Mouse (Mus musculus) lung, adult 2 months (tissue): ENCODE results near the gene Sytl1. TPM values are rescaled to one million over a fixed set of nuclear protein-coding genes. Genes with fewer than 3 reads are reported as not detected.

ENCODE experiments used
- DNase-seq: peaks from one replicate; pipeline ENCODE4 v3.0.0; 2022
- H3K4me1 ChIP-seq: fragments of 200-500 bp; 2 replicates; pipeline ENCODE4 v1.6.1; 2011; ENCODE audit warnings: low read length; ENCODE audit not compliant: control insufficient read depth, insufficient read depth
- H3K4me3 ChIP-seq: fragments of 200-500 bp; replicated peaks from 2 replicates; pipeline ENCODE3; 2011; ENCODE audit warnings: low read depth, mild to moderate bottlenecking, control low read depth, low read length; ENCODE audit errors: extremely low read depth
- CTCF ChIP-seq: fragments of 200-500 bp; IDR thresholded peaks from 2 replicates; pipeline ENCODE4 v1.5.1; 2011; ENCODE audit warnings: mild to moderate bottlenecking, low read length, control low read depth; ENCODE audit not compliant: insufficient read depth
- POLR2A ChIP-seq: fragments of 200-500 bp; IDR thresholded peaks from 2 replicates; pipeline ENCODE4 v1.6.1; 2011; ENCODE audit warnings: low read depth, mild to moderate bottlenecking, control low read depth, low read length, borderline replicate concordance; ENCODE audit errors: extremely low read depth
- WGBS: fragments of 180-500 bp; shearing (Covaris S2); methylation state at CpG from one replicate; pipeline ENCODE4 v1.1.7; 2018; 5-methylcytosine and 5-hydroxymethylcytosine counted together
- polyA plus RNA-seq: library from polyadenylated mRNA; depleted of rRNA; stranded (reverse); fragments of >200 nt; gene quantifications from 2 replicates; pipeline ENCODE4 v1.2.3, GENCODE M21; 2012

Gene Sytl1
- polyA plus RNA-seq, 1 experiment: 23.0 TPM

DNA sequence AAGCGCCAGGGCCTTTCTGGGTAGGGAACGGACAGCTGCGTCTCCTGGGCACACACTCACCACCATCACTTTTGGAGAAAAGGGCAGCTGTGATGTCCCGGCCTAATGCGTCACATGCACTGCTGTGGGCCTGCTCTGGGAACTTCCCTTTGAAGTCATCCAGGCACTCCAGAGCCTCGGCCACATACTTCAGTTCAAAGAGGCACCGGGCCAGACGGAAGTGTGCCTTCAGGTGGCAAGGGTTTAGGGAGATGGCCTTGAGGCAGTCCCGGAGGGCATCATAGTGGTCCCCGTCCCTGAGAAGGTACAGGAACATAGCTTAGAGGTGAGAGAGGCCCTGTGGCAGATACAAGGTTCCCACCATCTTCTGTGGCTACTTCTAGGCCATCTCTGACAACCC is 34.4 kb upstream of the Sytl1 start:
- no peak overlapping the region for H3K4me3 ChIP-seq
- TF ChIP-seq CTCF (no peak), POLR2A (no peak)
- no peak for DNase-seq
- 71% methylated on average over 10 of the region's 10 CpGs for WGBS
- H3K4me1 ChIP-seq: no peaks in the 10 kb centered on the region

GRCm38 (mm10) chr4:133294084-133294483 is 31.2 kb upstream of the Sytl1 start:
- TF ChIP-seq CTCF (no peak), POLR2A (no peak)
- DNase-seq: no peak
- 80% methylated on average over 11 of the region's 11 CpGs for WGBS

GRCm38 (mm10) chr4:133292901-133293843 is 30.3 kb upstream of the Sytl1 start:
- no peak overlapping the region for H3K4me3 ChIP-seq
- TF ChIP-seq POLR2A (no peak), CTCF (no peak)
- WGBS: 65% methylated on average over 24 of the region's 24 CpGs
- no peak for DNase-seq
- no peaks in the 10 kb centered on the region for H3K4me1 ChIP-seq

More at GRCm38 (mm10) chr4:133294084-133294483, 31.2 kb upstream of the Sytl1 start:
- no peak overlapping the region for H3K4me3 ChIP-seq
- no peaks in the 10 kb centered on the region for H3K4me1 ChIP-seq

DNA sequence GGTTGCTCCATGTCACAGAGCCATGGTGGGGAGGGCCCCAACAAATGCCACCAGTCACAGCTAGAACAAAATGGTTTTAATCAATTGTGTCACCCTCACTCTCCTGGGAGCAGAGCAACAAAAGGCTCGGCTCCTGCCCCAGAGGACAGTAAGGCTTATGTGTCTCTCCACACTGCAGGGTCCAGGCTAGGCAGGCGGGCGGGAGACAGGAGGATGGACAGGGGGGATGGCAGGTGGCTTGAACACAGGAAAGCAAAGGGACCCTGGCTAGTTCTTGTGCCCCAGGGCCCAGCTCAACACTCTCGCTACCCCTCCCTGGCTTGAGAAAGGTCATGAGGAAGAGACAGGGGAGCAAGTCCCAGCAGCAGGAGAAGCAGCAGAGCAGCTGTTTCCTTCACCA is 29.5 kb upstream of the Sytl1 start:
- DNase-seq: no peak
- H3K4me3 ChIP-seq: no peak overlapping the region
- no peaks in the 10 kb centered on the region for H3K4me1 ChIP-seq
- TF ChIP-seq CTCF (no peak), POLR2A (no peak)
- WGBS: 98% methylated on average over 4 of the region's 4 CpGs

DNA sequence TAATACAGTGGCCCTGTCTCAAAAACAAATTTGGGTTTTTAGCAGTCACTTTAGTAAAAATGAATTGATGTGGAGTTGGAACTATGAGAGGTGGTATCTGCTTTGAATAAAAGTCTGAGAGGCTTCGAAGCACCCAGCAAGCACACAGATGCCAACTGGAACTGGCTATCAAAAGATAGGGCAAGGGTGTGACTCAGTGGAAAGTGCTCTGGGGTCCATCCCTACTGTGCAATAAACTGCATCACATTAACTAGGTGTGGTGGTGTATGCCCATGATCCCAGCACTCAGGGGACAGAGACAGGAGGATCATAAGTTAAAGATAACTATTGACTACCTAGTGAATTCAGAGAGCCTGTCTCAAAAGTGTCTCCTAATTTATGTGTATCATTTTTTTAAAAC is 28.3 kb upstream of the Sytl1 start:
- no peak for TF ChIP-seq POLR2A
- TF ChIP-seq CTCF: no peak
- DNase-seq: no peak
- WGBS: 98% methylated on average over 1 of the region's 1 CpGs
- H3K4me1 ChIP-seq: no peaks in the 10 kb centered on the region
- no peak overlapping the region for H3K4me3 ChIP-seq

- H3K4me1 ChIP-seq: no peaks in the 10 kb centered on the region
- H3K4me3 ChIP-seq: no peak overlapping the region
- no peak for TF ChIP-seq CTCF
- TF ChIP-seq POLR2A: no peak
- DNase-seq: no peak
- WGBS: 74% methylated on average over 4 of the region's 4 CpGs
Observed at GRCm38 (mm10) chr4:133286476-133287077, 23.7 kb upstream of the Sytl1 start.

- DNase-seq: no peak
- no peak overlapping the region for H3K4me3 ChIP-seq
- 63% methylated on average over 5 of the region's 5 CpGs for WGBS
Observed at GRCm38 (mm10) chr4:133285950-133286349, 23.0 kb upstream of the Sytl1 start.

GRCm38 (mm10) chr4:133285299-133285698 is 22.4 kb upstream of the Sytl1 start:
- TF ChIP-seq CTCF (no peak), POLR2A (no peak)
- DNase-seq: no peak
- H3K4me3 ChIP-seq: no peak overlapping the region
- H3K4me1 ChIP-seq: no peaks in the 10 kb centered on the region
- WGBS: 70% methylated on average over 3 of the region's 3 CpGs

More at GRCm38 (mm10) chr4:133285950-133286349, 23.0 kb upstream of the Sytl1 start:
- TF ChIP-seq CTCF (no peak), POLR2A (no peak)
- no peaks in the 10 kb centered on the region for H3K4me1 ChIP-seq

GRCm38 (mm10) chr4:133282656-133283055 is 19.7 kb upstream of the Sytl1 start:
- Histone ChIP-seq H3K4me1 (peaks cover 5% of the 10 kb centered on the region; the same call in 1 of the 2 replicates), H3K4me3 (no peak overlapping the region)
- 42% methylated on average over 4 of the region's 4 CpGs for WGBS
- DNase-seq: no peak
- no peak for TF ChIP-seq POLR2A
- no peak for TF ChIP-seq CTCF
